Mouse (Mus musculus): Measurements from ENCODE around the gene Klk4.

Klk4 gene

GRCm38 (mm10) chr7:43919559-43920451, 38.8 kb downstream of the Klk4 start:
- peak; percentile 85 for DNase-seq (ENCODE audit: low read depth)

GRCm38 (mm10) chr7:43920582-43920981, 39.6 kb downstream of the Klk4 start:
- no peak for DNase-seq (ENCODE audit: low read depth)

- peak; percentile 35 for DNase-seq (ENCODE audit: low read depth)
These were observed 40.1 kb downstream of the Klk4 start for GRCm38 (mm10) chr7:43921087-43921486.

- no peak for DNase-seq (ENCODE audit: low read depth)
These were observed 41.0 kb downstream of the Klk4 start for GRCm38 (mm10) chr7:43921941-43922340.

- DNase-seq (ENCODE audit: low read depth) = peak; percentile 50
These were observed 45.0 kb downstream of the Klk4 start for GRCm38 (mm10) chr7:43925985-43926384.

- DNase-seq (ENCODE audit: low read depth) = peak; percentile 52
These were observed 47.6 kb downstream of the Klk4 start for GRCm38 (mm10) chr7:43928521-43928920.

GRCm38 (mm10) chr7:43932337-43932736, 51.4 kb downstream of the Klk4 start:
- DNase-seq (ENCODE audit: low read depth) = no peak

GRCm38 (mm10) chr7:43933440-43933839, 52.5 kb downstream of the Klk4 start, which contains the start of gene Klk15:
Klk15 (plus strand) TSS chr7:43933740.
- DNase-seq (ENCODE audit: low read depth) = no peak

- DNase-seq (ENCODE audit: low read depth) = no peak
These were observed 53.8 kb downstream of the Klk4 start for GRCm38 (mm10) chr7:43934747-43935146.

Data from 416B (cell line).